Mouse (Mus musculus) R1 (cell line): ENCODE measurements around the gene Tbc1d22a.
A peak's percentile ranks its signal among the peaks of the same experiment; 100 is the strongest.

ENCODE experiments used
- DNase-seq: peaks from one replicate; pipeline ENCODE4 v3.0.0-alpha.2; 2018; ENCODE audit warnings: low read depth, low spot score

The Tbc1d22a gene

GRCm38 (mm10) chr15:86386325-86386724 lies 172.1 kb downstream of the Tbc1d22a start:
- no peak for DNase-seq

GRCm38 (mm10) chr15:86388597-86388996 lies 174.3 kb downstream of the Tbc1d22a start:
- DNase-seq = no peak

- no peak for DNase-seq
Measured at GRCm38 (mm10) chr15:86404866-86405265, 190.6 kb downstream of the Tbc1d22a start.

- peak; percentile 53 for DNase-seq
Measured at GRCm38 (mm10) chr15:86405527-86405926, 191.3 kb downstream of the Tbc1d22a start.

- DNase-seq = no peak
Measured at GRCm38 (mm10) chr15:86409352-86409751, 195.1 kb downstream of the Tbc1d22a start.

GRCm38 (mm10) chr15:86411532-86412080 lies 197.3 kb downstream of the Tbc1d22a start:
- peak; percentile 56 for DNase-seq

- DNase-seq = no peak
Measured at GRCm38 (mm10) chr15:86415951-86416350, 201.7 kb downstream of the Tbc1d22a start.

- DNase-seq = no peak
Measured at GRCm38 (mm10) chr15:86418436-86418835, 204.2 kb downstream of the Tbc1d22a start.

GRCm38 (mm10) chr15:86419620-86420019 lies 205.4 kb downstream of the Tbc1d22a start:
- DNase-seq = no peak

- DNase-seq = no peak
Measured at GRCm38 (mm10) chr15:86422858-86423257, 208.6 kb downstream of the Tbc1d22a start.

GRCm38 (mm10) chr15:86423884-86424283 lies 209.6 kb downstream of the Tbc1d22a start:
- DNase-seq = no peak

- no peak for DNase-seq
Measured at GRCm38 (mm10) chr15:86424971-86425370, 210.7 kb downstream of the Tbc1d22a start.

- DNase-seq = no peak
Measured at GRCm38 (mm10) chr15:86426364-86427000, 212.2 kb downstream of the Tbc1d22a start.

GRCm38 (mm10) chr15:86427439-86427838 lies 213.2 kb downstream of the Tbc1d22a start:
- no peak for DNase-seq

GRCm38 (mm10) chr15:86428496-86428895 lies 214.2 kb downstream of the Tbc1d22a start:
- no peak for DNase-seq

GRCm38 (mm10) chr15:86429766-86430335 lies 215.6 kb downstream of the Tbc1d22a start:
- no peak for DNase-seq

- no peak for DNase-seq
Measured at GRCm38 (mm10) chr15:86431539-86432080, 217.4 kb downstream of the Tbc1d22a start.

- no peak for DNase-seq
Measured at GRCm38 (mm10) chr15:86432791-86433190, 218.5 kb downstream of the Tbc1d22a start.

- no peak for DNase-seq
Measured at GRCm38 (mm10) chr15:86433378-86433777, 219.1 kb downstream of the Tbc1d22a start.

- DNase-seq = no peak
Measured at GRCm38 (mm10) chr15:86434241-86434640, 220.0 kb downstream of the Tbc1d22a start.

- DNase-seq = no peak
Measured at GRCm38 (mm10) chr15:86437346-86437745, 223.1 kb downstream of the Tbc1d22a start.

GRCm38 (mm10) chr15:86439015-86439796 lies 224.9 kb downstream of the Tbc1d22a start:
- no peak for DNase-seq
